Mouse (Mus musculus) stomach, embryonic 16.5 days (tissue): ENCODE data around the gene Ankrd34b. TPM values are rescaled to one million over a fixed set of nuclear protein-coding genes. Genes with fewer than 3 reads are reported as not detected.

Source experiments
- ATAC-seq: fragments of 200-750 bp; cut with Nextera tagmentation; 2 replicates; pipeline ENCODE4 v1.8.0; 2017; ENCODE audit warnings: moderate number of reproducible peaks, moderate TSS enrichment; ENCODE audit not compliant: insufficient read depth, low FRiP score
- H3K27ac ChIP-seq: fragments of 300-500 bp; sonication (generic); 2 replicates; pipeline ENCODE4 v1.5.1; 2014; ENCODE audit warnings: low read length
- H3K27me3 ChIP-seq: fragments of 300-500 bp; sonication (generic); 2 replicates; pipeline ENCODE4 v1.6.1; 2014; ENCODE audit warnings: low read length, control low read depth, mixed read lengths; ENCODE audit not compliant: control insufficient read depth, insufficient read depth
- H3K36me3 ChIP-seq: fragments of 300-500 bp; sonication (generic); 2 replicates; pipeline ENCODE4 v1.6.1; 2014; ENCODE audit warnings: low read length; ENCODE audit not compliant: control insufficient read depth, insufficient read depth
- H3K4me1 ChIP-seq: fragments of 300-500 bp; sonication (generic); 2 replicates; pipeline ENCODE4 v1.6.1; 2014; ENCODE audit warnings: low read length, control low read depth, mixed read lengths; ENCODE audit not compliant: control insufficient read depth, insufficient read depth
- H3K4me2 ChIP-seq: fragments of 300-500 bp; sonication (generic); 2 replicates; pipeline ENCODE4 v1.6.1; 2014; ENCODE audit warnings: low read depth, low read length, mixed read lengths
- H3K4me3 ChIP-seq: fragments of 300-500 bp; sonication (generic); replicated peaks from 2 replicates; pipeline ENCODE4 v1.5.1; 2014; ENCODE audit warnings: mild to moderate bottlenecking, low read length
- H3K9ac ChIP-seq: fragments of 300-500 bp; sonication (generic); 2 replicates; pipeline ENCODE4 v1.6.1; 2014; ENCODE audit warnings: low read length
- H3K9me3 ChIP-seq: fragments of 300-500 bp; sonication (generic); replicated peaks from 2 replicates; pipeline ENCODE4 v1.6.1; 2016; ENCODE audit warnings: low read length, control low read depth; ENCODE audit not compliant: control insufficient read depth
- WGBS: fragments of 180-500 bp; shearing (Covaris S2); extraction: QIAGEN DNeasy Blood & Tissue Kit; methylation state at CpG from one replicate; pipeline ENCODE4 v1.1.7; 2014; 5-methylcytosine and 5-hydroxymethylcytosine counted together
- polyA plus RNA-seq: library from polyadenylated mRNA; unstranded; fragments of >200 nt; fragmentation: Nextera tagmentation; extraction: Ambion mirVana; gene quantifications from 2 replicates; pipeline ENCODE4 v1.2.1, GENCODE M21; 2015

The Ankrd34b gene
- polyA plus RNA-seq, 1 experiment from 2014 or later: 0.08 TPM

GRCm38 (mm10) chr13:92426294-92427051 is 777 bp downstream of the Ankrd34b start:
- WGBS: under 1% methylated on average over 88 of the region's 92 CpGs
- peaks cover 9% of the 10 kb centered on the region; the same call in 1 of the 2 replicates for H3K4me1 ChIP-seq
- no peaks in the 10 kb centered on the region for H3K9me3 ChIP-seq
- no peak overlapping the region for H3K27ac ChIP-seq
- H3K36me3 ChIP-seq: no peaks in the 10 kb centered on the region
- peak; percentile 36; the same call in 1 of the 2 replicates for ATAC-seq
- peak overlapping the region; percentile 60 for H3K9ac ChIP-seq
- peak overlapping the region; percentile 96 for H3K4me2 ChIP-seq
- peak overlapping the region; percentile 56 for H3K4me3 ChIP-seq
- H3K27me3 ChIP-seq: peaks cover 47% of the 10 kb centered on the region

- no peak overlapping the region for H3K4me3 ChIP-seq
- no peak for ATAC-seq
- H3K27ac ChIP-seq: no peak overlapping the region
- no peak overlapping the region for H3K9ac ChIP-seq
- H3K9me3 ChIP-seq: no peaks in the 10 kb centered on the region
- H3K36me3 ChIP-seq: no peaks in the 10 kb centered on the region
- 34% methylated on average over 4 of the region's 4 CpGs for WGBS
- peaks cover 9% of the 10 kb centered on the region; the same call in 1 of the 2 replicates for H3K4me1 ChIP-seq
- H3K4me2 ChIP-seq: no peak overlapping the region
- peaks cover 47% of the 10 kb centered on the region for H3K27me3 ChIP-seq
Observed at GRCm38 (mm10) chr13:92427351-92427855, 1.7 kb downstream of the Ankrd34b start.

- H3K4me1 ChIP-seq: no peaks in the 10 kb centered on the region
- H3K27ac ChIP-seq: no peak overlapping the region
- no peak overlapping the region for H3K4me2 ChIP-seq
- ATAC-seq: no peak
- H3K4me3 ChIP-seq: no peak overlapping the region
- no peaks in the 10 kb centered on the region for H3K9me3 ChIP-seq
- H3K36me3 ChIP-seq: no peaks in the 10 kb centered on the region
- 84% methylated on average over 10 of the region's 10 CpGs for WGBS
- H3K9ac ChIP-seq: no peak overlapping the region
- H3K27me3 ChIP-seq: no peaks in the 10 kb centered on the region
Observed at GRCm38 (mm10) chr13:92438656-92439055, 13.0 kb downstream of the Ankrd34b start.

GRCm38 (mm10) chr13:92440286-92440685 is 14.6 kb downstream of the Ankrd34b start:
- Histone ChIP-seq H3K9me3 (no peaks in the 10 kb centered on the region), H3K4me2 (no peak overlapping the region), H3K4me1 (no peaks in the 10 kb centered on the region), H3K36me3 (no peaks in the 10 kb centered on the region), H3K4me3 (no peak overlapping the region), H3K27me3 (no peaks in the 10 kb centered on the region), H3K9ac (no peak overlapping the region), H3K27ac (no peak overlapping the region)
- no peak for ATAC-seq
- 72% methylated on average over 13 of the region's 13 CpGs for WGBS

GRCm38 (mm10) chr13:92446872-92447271 is 21.2 kb downstream of the Ankrd34b start:
- Histone ChIP-seq H3K4me2 (no peak overlapping the region), H3K36me3 (no peaks in the 10 kb centered on the region), H3K9ac (no peak overlapping the region), H3K4me1 (no peaks in the 10 kb centered on the region), H3K27me3 (no peaks in the 10 kb centered on the region), H3K4me3 (no peak overlapping the region), H3K9me3 (no peaks in the 10 kb centered on the region), H3K27ac (no peak overlapping the region)
- WGBS: 84% methylated on average over 7 of the region's 7 CpGs
- no peak for ATAC-seq

- WGBS: 58% methylated on average over 3 of the region's 3 CpGs
- ATAC-seq: peak; percentile 50; the same call in 1 of the 2 replicates
- H3K4me1 ChIP-seq: no peaks in the 10 kb centered on the region
Observed at GRCm38 (mm10) chr13:92464698-92465097, 39.0 kb downstream of the Ankrd34b start.

GRCm38 (mm10) chr13:92467891-92468290 is 42.2 kb downstream of the Ankrd34b start:
- Histone ChIP-seq H3K4me1 (no peaks in the 10 kb centered on the region), H3K9me3 (no peaks in the 10 kb centered on the region), H3K27ac (no peak overlapping the region), H3K4me2 (no peak overlapping the region), H3K9ac (no peak overlapping the region), H3K27me3 (no peaks in the 10 kb centered on the region), H3K4me3 (no peak overlapping the region), H3K36me3 (0 out of 2 replicates have a peak, but pooled peaks cover 2% of the 10 kb centered on the region)
- 72% methylated on average over 9 of the region's 9 CpGs for WGBS
- ATAC-seq: no peak

More at GRCm38 (mm10) chr13:92464698-92465097, 39.0 kb downstream of the Ankrd34b start:
- Histone ChIP-seq H3K9ac (no peak overlapping the region), H3K4me2 (no peak overlapping the region), H3K4me3 (no peak overlapping the region), H3K9me3 (no peaks in the 10 kb centered on the region), H3K27me3 (no peaks in the 10 kb centered on the region), H3K27ac (no peak overlapping the region), H3K36me3 (0 out of 2 replicates have a peak, but pooled peaks cover 2% of the 10 kb centered on the region)

GRCm38 (mm10) chr13:92469381-92469780 is 43.7 kb downstream of the Ankrd34b start:
- H3K9me3 ChIP-seq: no peaks in the 10 kb centered on the region
- 46% methylated on average over 2 of the region's 2 CpGs for WGBS
- no peak overlapping the region for H3K9ac ChIP-seq
- H3K36me3 ChIP-seq: 0 out of 2 replicates have a peak, but pooled peaks cover 2% of the 10 kb centered on the region
- H3K27me3 ChIP-seq: no peaks in the 10 kb centered on the region
- no peak overlapping the region for H3K27ac ChIP-seq
- no peak for ATAC-seq
- H3K4me1 ChIP-seq: no peaks in the 10 kb centered on the region
- H3K4me3 ChIP-seq: no peak overlapping the region
- no peak overlapping the region for H3K4me2 ChIP-seq

- Histone ChIP-seq H3K4me2 (no peak overlapping the region), H3K4me3 (no peak overlapping the region), H3K9ac (no peak overlapping the region), H3K9me3 (no peaks in the 10 kb centered on the region), H3K27ac (no peak overlapping the region), H3K4me1 (no peaks in the 10 kb centered on the region), H3K36me3 (0 out of 2 replicates have a peak, but pooled peaks cover 2% of the 10 kb centered on the region), H3K27me3 (no peaks in the 10 kb centered on the region)
- 53% methylated on average over 2 of the region's 2 CpGs for WGBS
- no peak for ATAC-seq
Observed at GRCm38 (mm10) chr13:92470151-92470550, 44.5 kb downstream of the Ankrd34b start.
